Mouse (Mus musculus): ENCODE data around the gene Arrdc2. TPM values are rescaled to one million over a fixed set of nuclear protein-coding genes. Genes with fewer than 3 reads are reported as not detected.

Gene Arrdc2
- polyA plus RNA-seq, 1 experiment from 2014 or later = 6.3 TPM

- ATAC-seq (replicated peaks; ENCODE audit: low FRiP score) (no peak), DNase-seq (ENCODE audit: low spot score) (no peak)
- Histone ChIP-seq H3K36me3 (ENCODE audit: control insufficient read depth, insufficient read depth, low read length) (no peaks in the 10 kb centered on the region), H3K9me3 (ENCODE audit: control insufficient read depth, low read length) (no peaks in the 10 kb centered on the region), H3K4me1 (replicated peaks; ENCODE audit: control insufficient read depth, insufficient read depth, low read length) (0 out of 2 replicates have a peak, but pooled peaks cover 3% of the 10 kb centered on the region), H3K4me3 (ENCODE audit: low read depth, low read length) (no peak overlapping the region), H3K4me2 (ENCODE audit: low read depth, low read length, severe bottlenecking) (no peak overlapping the region), H3K9ac (ENCODE audit: low read length) (no peak overlapping the region), H3K27me3 (ENCODE audit: control insufficient read depth, insufficient read depth, low read length) (peaks cover 8% of the 10 kb centered on the region), H3K27ac (ENCODE audit: low read depth, low read length) (no peak overlapping the region)
- WGBS = 69% methylated on average over 4 of the region's 4 CpGs
Observed at GRCm38 (mm10) chr8:70812885-70813284, 26.6 kb downstream of the Arrdc2 start.

- DNase-seq (ENCODE audit: low spot score) (no peak), ATAC-seq (replicated peaks; ENCODE audit: low FRiP score) (no peak)
- H3K36me3 ChIP-seq (ENCODE audit: control insufficient read depth, insufficient read depth, low read length) = no peaks in the 10 kb centered on the region
- WGBS = 39% methylated on average over 4 of the region's 4 CpGs
- no peak overlapping the region for H3K27ac ChIP-seq (ENCODE audit: low read depth, low read length)
- no peak overlapping the region for H3K4me2 ChIP-seq (ENCODE audit: low read depth, low read length, severe bottlenecking)
- H3K4me3 ChIP-seq (ENCODE audit: low read depth, low read length) = no peak overlapping the region
- H3K4me1 ChIP-seq (replicated peaks; ENCODE audit: control insufficient read depth, insufficient read depth, low read length) = 0 out of 2 replicates have a peak, but pooled peaks cover 3% of the 10 kb centered on the region
- no peaks in the 10 kb centered on the region for H3K9me3 ChIP-seq (ENCODE audit: control insufficient read depth, low read length)
- peaks cover 5% of the 10 kb centered on the region for H3K27me3 ChIP-seq (ENCODE audit: control insufficient read depth, insufficient read depth, low read length)
- H3K9ac ChIP-seq (ENCODE audit: low read length) = no peak overlapping the region
Observed at GRCm38 (mm10) chr8:70812055-70812454, 27.5 kb downstream of the Arrdc2 start.

- Histone ChIP-seq H3K27me3 (ENCODE audit: control insufficient read depth, insufficient read depth, low read length) (no peaks in the 10 kb centered on the region; the same call in 1 of the 2 replicates), H3K4me2 (ENCODE audit: low read depth, low read length, severe bottlenecking) (no peak overlapping the region), H3K36me3 (ENCODE audit: control insufficient read depth, insufficient read depth, low read length) (no peaks in the 10 kb centered on the region), H3K9ac (ENCODE audit: low read length) (no peak overlapping the region), H3K27ac (ENCODE audit: low read depth, low read length) (no peak overlapping the region), H3K9me3 (ENCODE audit: control insufficient read depth, low read length) (no peaks in the 10 kb centered on the region), H3K4me1 (replicated peaks; ENCODE audit: control insufficient read depth, insufficient read depth, low read length) (no peaks in the 10 kb centered on the region), H3K4me3 (ENCODE audit: low read depth, low read length) (no peak overlapping the region)
- WGBS = 73% methylated on average over 20 of the region's 20 CpGs
- DNase-seq (ENCODE audit: low spot score) = no peak
- no peak; the same call in 1 of the 2 replicates for ATAC-seq (replicated peaks; ENCODE audit: low FRiP score)
Observed at GRCm38 (mm10) chr8:70810962-70811680, 28.4 kb downstream of the Arrdc2 start.

GRCm38 (mm10) chr8:70808955-70809701 lies 30.4 kb downstream of the Arrdc2 start:
- 84% methylated on average over 8 of the region's 8 CpGs for WGBS
- H3K4me3 ChIP-seq (ENCODE audit: low read depth, low read length) = no peak overlapping the region

GRCm38 (mm10) chr8:70808239-70808638 lies 31.3 kb downstream of the Arrdc2 start, which contains the start of gene Il12rb1:
Il12rb1 (plus strand) TSS chr8:70808449.
- no peak for ATAC-seq (replicated peaks; ENCODE audit: low FRiP score)
- H3K4me2 ChIP-seq (ENCODE audit: low read depth, low read length, severe bottlenecking) = no peak within 1 kb of the TSS
- 59% methylated on average over 5 of the region's 5 CpGs for WGBS

More at GRCm38 (mm10) chr8:70808955-70809701, 30.4 kb downstream of the Arrdc2 start:
- H3K9ac ChIP-seq (ENCODE audit: low read length) = no peak overlapping the region
- H3K36me3 ChIP-seq (ENCODE audit: control insufficient read depth, insufficient read depth, low read length) = no peaks in the 10 kb centered on the region
- no peak overlapping the region for H3K27ac ChIP-seq (ENCODE audit: low read depth, low read length)
- H3K4me2 ChIP-seq (ENCODE audit: low read depth, low read length, severe bottlenecking) = no peak overlapping the region
- no peaks in the 10 kb centered on the region for H3K9me3 ChIP-seq (ENCODE audit: control insufficient read depth, low read length)
- peaks cover 5% of the 10 kb centered on the region for H3K27me3 ChIP-seq (ENCODE audit: control insufficient read depth, insufficient read depth, low read length)
- no peak for DNase-seq (ENCODE audit: low spot score)
- peaks cover 2% of the 10 kb centered on the region; the same call in 1 of the 2 replicates for H3K4me1 ChIP-seq (replicated peaks; ENCODE audit: control insufficient read depth, insufficient read depth, low read length)
- ATAC-seq (replicated peaks; ENCODE audit: low FRiP score) = no peak

GRCm38 (mm10) chr8:70807304-70807703 lies 32.2 kb downstream of the Arrdc2 start:
- Histone ChIP-seq H3K4me1 (replicated peaks; ENCODE audit: control insufficient read depth, insufficient read depth, low read length) (peaks cover 9% of the 10 kb centered on the region; the same call in 1 of the 2 replicates), H3K27ac (ENCODE audit: low read depth, low read length) (no peak overlapping the region), H3K4me2 (ENCODE audit: low read depth, low read length, severe bottlenecking) (no peak overlapping the region), H3K9ac (ENCODE audit: low read length) (no peak overlapping the region), H3K27me3 (ENCODE audit: control insufficient read depth, insufficient read depth, low read length) (peaks cover 17% of the 10 kb centered on the region), H3K36me3 (ENCODE audit: control insufficient read depth, insufficient read depth, low read length) (no peaks in the 10 kb centered on the region), H3K9me3 (ENCODE audit: control insufficient read depth, low read length) (no peaks in the 10 kb centered on the region), H3K4me3 (ENCODE audit: low read depth, low read length) (no peak overlapping the region)
- WGBS = 19% methylated on average over 1 of the region's 1 CpGs
- DNase-seq (ENCODE audit: low spot score) = no peak
- no peak for ATAC-seq (replicated peaks; ENCODE audit: low FRiP score)

More at GRCm38 (mm10) chr8:70808239-70808638, 31.3 kb downstream of the Arrdc2 start, which contains the start of gene Il12rb1:
- H3K27me3 ChIP-seq (ENCODE audit: control insufficient read depth, insufficient read depth, low read length) = peaks cover 14% of the 10 kb centered on the region
- H3K36me3 ChIP-seq (ENCODE audit: control insufficient read depth, insufficient read depth, low read length) = no peaks in the 10 kb centered on the region
- H3K9me3 ChIP-seq (ENCODE audit: control insufficient read depth, low read length) = no peaks in the 10 kb centered on the region
- DNase-seq (ENCODE audit: low spot score) = no peak
- H3K4me3 ChIP-seq (ENCODE audit: low read depth, low read length) = no peak within 1 kb of the TSS
- H3K27ac ChIP-seq (ENCODE audit: low read depth, low read length) = no peak within 1 kb of the TSS
- H3K4me1 ChIP-seq (replicated peaks; ENCODE audit: control insufficient read depth, insufficient read depth, low read length) = peaks cover 9% of the 10 kb centered on the region; the same call in 1 of the 2 replicates
- no peak within 1 kb of the TSS for H3K9ac ChIP-seq (ENCODE audit: low read length)

- H3K36me3 ChIP-seq (ENCODE audit: control insufficient read depth, insufficient read depth, low read length) = no peaks in the 10 kb centered on the region
- no peaks in the 10 kb centered on the region for H3K9me3 ChIP-seq (ENCODE audit: control insufficient read depth, low read length)
- H3K27ac ChIP-seq (ENCODE audit: low read depth, low read length) = no peak overlapping the region
- no peak overlapping the region for H3K9ac ChIP-seq (ENCODE audit: low read length)
- 83% methylated on average over 4 of the region's 4 CpGs for WGBS
- H3K27me3 ChIP-seq (ENCODE audit: control insufficient read depth, insufficient read depth, low read length) = peaks cover 17% of the 10 kb centered on the region
- ATAC-seq (replicated peaks; ENCODE audit: low FRiP score) (no peak), DNase-seq (ENCODE audit: low spot score) (no peak)
- H3K4me1 ChIP-seq (replicated peaks; ENCODE audit: control insufficient read depth, insufficient read depth, low read length) = peaks cover 9% of the 10 kb centered on the region; the same call in 1 of the 2 replicates
- no peak overlapping the region for H3K4me2 ChIP-seq (ENCODE audit: low read depth, low read length, severe bottlenecking)
- H3K4me3 ChIP-seq (ENCODE audit: low read depth, low read length) = no peak overlapping the region
Observed at GRCm38 (mm10) chr8:70806541-70806940, 33.0 kb downstream of the Arrdc2 start.

GRCm38 (mm10) chr8:70804481-70805206 lies 34.9 kb downstream of the Arrdc2 start, which contains the start of gene Mast3:
Mast3 (minus strand) TSS chr8:70805054.
- Histone ChIP-seq H3K27ac (ENCODE audit: low read depth, low read length) (no peak within 1 kb of the TSS), H3K9ac (ENCODE audit: low read length) (peak within 1 kb of the TSS; percentile 48), H3K4me3 (ENCODE audit: low read depth, low read length) (peak within 1 kb of the TSS; percentile 46), H3K9me3 (ENCODE audit: control insufficient read depth, low read length) (no peaks in the 10 kb centered on the region), H3K4me1 (replicated peaks; ENCODE audit: control insufficient read depth, insufficient read depth, low read length) (peaks cover 11% of the 10 kb centered on the region; the same call in 1 of the 2 replicates), H3K27me3 (ENCODE audit: control insufficient read depth, insufficient read depth, low read length) (peaks cover 24% of the 10 kb centered on the region), H3K4me2 (ENCODE audit: low read depth, low read length, severe bottlenecking) (peak within 1 kb of the TSS; percentile 84), H3K36me3 (ENCODE audit: control insufficient read depth, insufficient read depth, low read length) (no peaks in the 10 kb centered on the region)
- under 1% methylated on average over 45 of the region's 45 CpGs for WGBS
- peak; percentile 93 for DNase-seq (ENCODE audit: low spot score)
- ATAC-seq (replicated peaks; ENCODE audit: low FRiP score) = peak; percentile 91
